Mouse (Mus musculus): Measurements from ENCODE around the gene Rab11fip4. TPM values are rescaled to one million over a fixed set of nuclear protein-coding genes. Genes with fewer than 3 reads are reported as not detected.
A peak's percentile ranks its signal among the peaks of the same experiment; 100 is the strongest.

Gene Rab11fip4
- polyA plus RNA-seq, 2 experiments: 0.46 to 0.63 TPM

- H3K4me1 ChIP-seq (replicated peaks; ENCODE audit: control insufficient read depth in 2 of 2, insufficient read depth in 2 of 2, low read length in 1 of 2): no peaks in the 10 kb centered on the region
- no peaks in the 10 kb centered on the region for H3K9me3 ChIP-seq (ENCODE audit: control insufficient read depth, low read length)
- no peak for TF ChIP-seq EP300 (IDR thresholded peaks at IDR 0.05; ENCODE audit: low read depth)
- TF ChIP-seq CTCF (IDR thresholded peaks at IDR 0.05; ENCODE audit: low read depth): no peak
- H3K9ac ChIP-seq (replicated peaks): no peak overlapping the region
- DNase-seq (ENCODE audit: low read depth in 3 of 3, low spot score in 3 of 3) (no peak), ATAC-seq (ENCODE audit: insufficient read depth) (no peak)
- H3K4me3 ChIP-seq (ENCODE audit: insufficient read depth in 1 of 2, low read depth in 2 of 2, low read length in 2 of 2): no peak overlapping the region
- H3K27me3 ChIP-seq (ENCODE audit: control insufficient read depth, insufficient read depth, low read length): no peaks in the 10 kb centered on the region
- 70% methylated on average over 11 of the region's 11 CpGs for WGBS (ENCODE audit: insufficient replicate concordance)
- no peaks in the 10 kb centered on the region for H3K36me3 ChIP-seq (replicated peaks; ENCODE audit: control insufficient read depth, insufficient read depth, low read depth)
- H3K4me2 ChIP-seq (ENCODE audit: low read depth): no peak overlapping the region
- H3K27ac ChIP-seq: no peak overlapping the region
Measured at GRCm38 (mm10) chr11:79685109-79685508, 94.1 kb downstream of the Rab11fip4 start.

DNA sequence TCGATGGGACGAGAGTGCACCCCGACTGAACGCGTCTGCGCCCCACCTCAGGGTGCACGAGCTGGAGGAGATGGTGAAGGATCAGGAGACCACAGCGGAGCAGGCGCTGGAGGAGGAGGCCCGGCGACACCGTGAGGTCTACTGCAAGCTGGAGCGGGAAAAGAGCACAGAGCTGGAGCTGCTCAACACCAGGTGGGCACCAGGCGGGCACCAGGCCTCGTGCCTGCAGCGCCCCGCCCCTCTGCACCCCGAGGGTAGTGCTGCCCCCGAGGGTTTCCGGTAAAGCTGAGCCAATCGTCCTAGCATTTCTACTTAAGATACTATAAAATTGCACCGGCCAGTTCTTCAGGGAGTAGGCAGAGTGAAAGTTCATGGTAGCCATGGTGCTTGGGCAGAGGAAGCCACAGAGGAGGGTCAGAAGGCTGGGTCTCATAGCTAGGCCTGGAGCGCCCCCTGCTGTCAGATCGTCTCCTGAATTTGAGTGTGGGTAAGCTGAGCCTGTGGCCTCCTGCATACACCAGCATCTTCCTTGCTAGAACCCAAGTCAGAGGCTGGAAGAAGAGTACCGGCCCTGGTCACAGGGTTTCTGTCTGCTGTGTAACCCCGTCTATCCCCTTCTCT is 95.6 kb downstream of the Rab11fip4 start:
- no peak overlapping the region for H3K4me2 ChIP-seq (ENCODE audit: low read depth)
- 55% methylated on average over 26 of the region's 26 CpGs for WGBS (ENCODE audit: insufficient replicate concordance)
- H3K4me3 ChIP-seq (ENCODE audit: insufficient read depth in 1 of 2, low read depth in 2 of 2, low read length in 2 of 2): no peak overlapping the region
- ATAC-seq (ENCODE audit: insufficient read depth) (no peak), DNase-seq (ENCODE audit: low read depth in 3 of 3, low spot score in 3 of 3) (peak in 1 of 3 experiments; percentile 42)
- H3K4me1 ChIP-seq (replicated peaks; ENCODE audit: control insufficient read depth in 2 of 2, insufficient read depth in 2 of 2, low read length in 1 of 2): no peaks in the 10 kb centered on the region
- H3K9ac ChIP-seq (replicated peaks): no peak overlapping the region
- no peaks in the 10 kb centered on the region for H3K27me3 ChIP-seq (ENCODE audit: control insufficient read depth, insufficient read depth, low read length)
- TF ChIP-seq EP300 (IDR thresholded peaks at IDR 0.05; ENCODE audit: low read depth): no peak
- peak; percentile 87 for TF ChIP-seq CTCF (IDR thresholded peaks at IDR 0.05; ENCODE audit: low read depth)
- H3K9me3 ChIP-seq (ENCODE audit: control insufficient read depth, low read length): no peaks in the 10 kb centered on the region
- no peaks in the 10 kb centered on the region for H3K36me3 ChIP-seq (replicated peaks; ENCODE audit: control insufficient read depth, insufficient read depth, low read depth)
- no peak overlapping the region for H3K27ac ChIP-seq

GRCm38 (mm10) chr11:79689916-79690315 is 98.9 kb downstream of the Rab11fip4 start:
- Histone ChIP-seq H3K4me3 (ENCODE audit: insufficient read depth in 1 of 2, low read depth in 2 of 2, low read length in 2 of 2) (no peak overlapping the region), H3K27ac (no peak overlapping the region), H3K9me3 (ENCODE audit: control insufficient read depth, low read length) (no peaks in the 10 kb centered on the region), H3K27me3 (ENCODE audit: control insufficient read depth, insufficient read depth, low read length) (no peaks in the 10 kb centered on the region), H3K4me1 (replicated peaks; ENCODE audit: control insufficient read depth in 2 of 2, insufficient read depth in 2 of 2, low read length in 1 of 2) (no peaks in the 10 kb centered on the region), H3K4me2 (ENCODE audit: low read depth) (no peak overlapping the region), H3K36me3 (replicated peaks; ENCODE audit: control insufficient read depth, insufficient read depth, low read depth) (no peaks in the 10 kb centered on the region), H3K9ac (replicated peaks) (no peak overlapping the region)
- 38% methylated on average over 1 of the region's 1 CpGs for WGBS (ENCODE audit: insufficient replicate concordance)
- no peak for ATAC-seq (ENCODE audit: insufficient read depth)
- TF ChIP-seq CTCF (IDR thresholded peaks at IDR 0.05; ENCODE audit: low read depth): no peak
- DNase-seq (ENCODE audit: low read depth in 3 of 3, low spot score in 3 of 3): no peak

- Histone ChIP-seq H3K4me3 (ENCODE audit: insufficient read depth in 1 of 2, low read depth in 2 of 2, low read length in 2 of 2) (no peak overlapping the region), H3K9me3 (ENCODE audit: control insufficient read depth, low read length) (no peaks in the 10 kb centered on the region), H3K9ac (replicated peaks) (no peak overlapping the region), H3K27ac (no peak overlapping the region), H3K36me3 (replicated peaks; ENCODE audit: control insufficient read depth, insufficient read depth, low read depth) (no peaks in the 10 kb centered on the region), H3K4me2 (ENCODE audit: low read depth) (no peak overlapping the region), H3K4me1 (replicated peaks; ENCODE audit: control insufficient read depth in 2 of 2, insufficient read depth in 2 of 2, low read length in 1 of 2) (no peaks in the 10 kb centered on the region), H3K27me3 (ENCODE audit: control insufficient read depth, insufficient read depth, low read length) (no peaks in the 10 kb centered on the region)
- DNase-seq (ENCODE audit: low read depth in 3 of 3, low spot score in 3 of 3) (no peak), ATAC-seq (ENCODE audit: insufficient read depth) (no peak)
- WGBS (ENCODE audit: insufficient replicate concordance): 64% methylated on average over 9 of the region's 9 CpGs
- TF ChIP-seq CTCF (IDR thresholded peaks at IDR 0.05; ENCODE audit: low read depth) (no peak), EP300 (IDR thresholded peaks at IDR 0.05; ENCODE audit: low read depth) (no peak)
Measured at GRCm38 (mm10) chr11:79691513-79691912, 100.5 kb downstream of the Rab11fip4 start.

GRCm38 (mm10) chr11:79696390-79697307 is 105.6 kb downstream of the Rab11fip4 start:
- no peaks in the 10 kb centered on the region for H3K27me3 ChIP-seq (ENCODE audit: control insufficient read depth, insufficient read depth, low read length)
- H3K4me3 ChIP-seq (ENCODE audit: insufficient read depth in 1 of 2, low read depth in 2 of 2, low read length in 2 of 2): no peak overlapping the region
- no peaks in the 10 kb centered on the region for H3K4me1 ChIP-seq (replicated peaks; ENCODE audit: control insufficient read depth in 2 of 2, insufficient read depth in 2 of 2, low read length in 1 of 2)
- no peaks in the 10 kb centered on the region for H3K36me3 ChIP-seq (replicated peaks; ENCODE audit: control insufficient read depth, insufficient read depth, low read depth)
- DNase-seq (ENCODE audit: low read depth in 3 of 3, low spot score in 3 of 3) (no peak), ATAC-seq (ENCODE audit: insufficient read depth) (no peak)
- no peaks in the 10 kb centered on the region for H3K9me3 ChIP-seq (ENCODE audit: control insufficient read depth, low read length)
- no peak overlapping the region for H3K9ac ChIP-seq (replicated peaks)
- H3K27ac ChIP-seq: no peak overlapping the region
- no peak overlapping the region for H3K4me2 ChIP-seq (ENCODE audit: low read depth)
- whole genome bisulfite sequencing (ENCODE audit: insufficient replicate concordance): 48% methylated on average over 19 of the region's 19 CpGs
- TF ChIP-seq CTCF (IDR thresholded peaks at IDR 0.05; ENCODE audit: low read depth): no peak
